Mouse (Mus musculus) lung, embryonic 16.5 days (tissue): ENCODE results near the gene Bahcc1. TPM values are rescaled to one million over a fixed set of nuclear protein-coding genes. Genes with fewer than 3 reads are reported as not detected.

Experiments used
- ATAC-seq: fragments of 200-750 bp; cut with Nextera tagmentation; 2 replicates; pipeline ENCODE4 v1.8.0; 2017; ENCODE audit warnings: low read depth, mild to moderate bottlenecking, moderate library complexity
- H3K27ac ChIP-seq: fragments of 300-500 bp; sonication (generic); 2 replicates; pipeline ENCODE4 v1.5.1; 2014; ENCODE audit warnings: mild to moderate bottlenecking, control low read depth, low read length
- H3K27me3 ChIP-seq: fragments of 300-500 bp; sonication (generic); 2 replicates; pipeline ENCODE4 v1.6.1; 2014; ENCODE audit warnings: low read depth, low read length, mixed read lengths; ENCODE audit not compliant: control insufficient read depth, insufficient read depth
- H3K36me3 ChIP-seq: fragments of 300-500 bp; sonication (generic); 2 replicates; pipeline ENCODE4 v1.6.1; 2014; ENCODE audit warnings: low read length; ENCODE audit not compliant: control insufficient read depth, insufficient read depth
- H3K4me1 ChIP-seq: fragments of 300-500 bp; sonication (generic); replicated peaks from 2 replicates; pipeline ENCODE4 v1.6.1; 2014; ENCODE audit warnings: low read length, mixed read lengths; ENCODE audit not compliant: control insufficient read depth, insufficient read depth
- H3K4me2 ChIP-seq: fragments of 300-500 bp; sonication (generic); 2 replicates; pipeline ENCODE4 v1.6.1; 2014; ENCODE audit warnings: low read depth, low read length, control low read depth
- H3K4me3 ChIP-seq: fragments of 300-500 bp; sonication (generic); 2 replicates; pipeline ENCODE4 v1.5.1; 2014; ENCODE audit warnings: mild to moderate bottlenecking, low read length, control low read depth
- H3K9ac ChIP-seq: fragments of 300-500 bp; sonication (generic); 2 replicates; pipeline ENCODE4 v1.6.1; 2014; ENCODE audit warnings: low read length, control low read depth
- H3K9me3 ChIP-seq: fragments of 300-500 bp; sonication (generic); 2 replicates; pipeline ENCODE4 v1.6.1; 2016; ENCODE audit warnings: low read length; ENCODE audit not compliant: control insufficient read depth
- WGBS: fragments of 180-500 bp; shearing (Covaris S2); extraction: QIAGEN DNeasy Blood & Tissue Kit; methylation state at CpG from one replicate; pipeline ENCODE4 v1.1.7; 2014; 5-methylcytosine and 5-hydroxymethylcytosine counted together
- polyA plus RNA-seq: library from polyadenylated mRNA; unstranded; fragments of >200 nt; fragmentation: Nextera tagmentation; extraction: Ambion mirVana; gene quantifications from 2 replicates; pipeline ENCODE4 v1.2.1, GENCODE M21; 2015

Bahcc1 gene
- polyA plus RNA-seq, 1 experiment from 2014 or later, result 7.5 TPM

GRCm38 (mm10) chr11:120234776-120235181, 2.0 kb downstream of the Bahcc1 start:
- Histone ChIP-seq H3K27me3 (no peaks in the 10 kb centered on the region), H3K4me1 (peaks cover 25% of the 10 kb centered on the region), H3K9me3 (no peaks in the 10 kb centered on the region), H3K9ac (peak overlapping the region; percentile 98), H3K4me2 (peak overlapping the region; percentile 97), H3K36me3 (no peaks in the 10 kb centered on the region), H3K27ac (peak overlapping the region; percentile 85), H3K4me3 (peak overlapping the region; percentile 69)
- ATAC-seq, result no peak
- WGBS, result under 1% methylated on average over 39 of the region's 39 CpGs

DNA sequence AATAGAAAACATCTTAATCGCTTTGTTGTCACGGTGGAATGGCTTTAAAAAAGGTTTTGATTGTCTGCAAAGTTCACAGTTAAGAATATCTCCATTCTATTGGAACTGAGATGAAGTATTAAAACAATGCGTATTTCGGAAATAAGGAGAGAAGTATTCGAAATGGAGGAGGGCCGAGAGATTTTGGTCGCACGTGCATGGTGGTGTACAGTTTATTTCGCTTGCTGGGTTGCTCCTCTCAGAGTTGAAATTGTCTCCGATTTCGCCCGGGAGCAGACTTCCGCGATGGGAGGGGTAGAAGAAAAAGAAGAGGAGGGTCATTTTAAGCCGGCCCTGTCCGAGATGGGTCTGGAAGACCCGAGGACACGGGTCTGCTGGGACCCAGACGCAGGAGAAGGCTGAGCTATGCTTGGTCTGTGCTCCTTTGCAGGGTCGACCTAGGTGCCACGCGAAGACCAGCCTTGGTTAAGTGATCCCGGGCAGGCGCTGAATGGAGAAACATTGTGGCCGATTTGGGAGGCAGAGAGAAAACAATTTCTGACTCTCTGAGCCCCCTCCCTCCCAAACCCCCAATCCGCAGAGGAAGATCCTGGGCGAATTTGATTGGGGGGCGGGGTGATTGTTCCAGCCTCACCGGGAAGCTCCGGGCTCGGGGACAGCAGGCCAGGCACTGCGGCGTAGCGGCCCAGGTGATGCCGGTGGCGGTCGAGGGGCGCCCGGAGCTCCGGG, 2.8 kb downstream of the Bahcc1 start:
- Histone ChIP-seq H3K36me3 (no peaks in the 10 kb centered on the region), H3K27me3 (no peaks in the 10 kb centered on the region), H3K4me1 (peaks cover 31% of the 10 kb centered on the region), H3K9me3 (no peaks in the 10 kb centered on the region), H3K9ac (peak overlapping the region; percentile 91), H3K4me3 (peak overlapping the region; percentile 75), H3K4me2 (peak overlapping the region; percentile 97), H3K27ac (peak overlapping the region; percentile 81)
- ATAC-seq, result no peak
- WGBS, result 1% methylated on average over 40 of the region's 40 CpGs

- WGBS, result 0% methylated on average over 13 of the region's 13 CpGs
- H3K27ac ChIP-seq, result peak overlapping the region; percentile 81
- H3K36me3 ChIP-seq, result no peaks in the 10 kb centered on the region
- H3K4me1 ChIP-seq, result peaks cover 36% of the 10 kb centered on the region
- H3K4me3 ChIP-seq, result peak overlapping the region; percentile 75
- no peaks in the 10 kb centered on the region for H3K27me3 ChIP-seq
- H3K9ac ChIP-seq, result peak overlapping the region; percentile 91
- no peak for ATAC-seq
- peak overlapping the region; percentile 97 for H3K4me2 ChIP-seq
- H3K9me3 ChIP-seq, result no peaks in the 10 kb centered on the region
Measured at GRCm38 (mm10) chr11:120236114-120236437, 3.3 kb downstream of the Bahcc1 start.

DNA sequence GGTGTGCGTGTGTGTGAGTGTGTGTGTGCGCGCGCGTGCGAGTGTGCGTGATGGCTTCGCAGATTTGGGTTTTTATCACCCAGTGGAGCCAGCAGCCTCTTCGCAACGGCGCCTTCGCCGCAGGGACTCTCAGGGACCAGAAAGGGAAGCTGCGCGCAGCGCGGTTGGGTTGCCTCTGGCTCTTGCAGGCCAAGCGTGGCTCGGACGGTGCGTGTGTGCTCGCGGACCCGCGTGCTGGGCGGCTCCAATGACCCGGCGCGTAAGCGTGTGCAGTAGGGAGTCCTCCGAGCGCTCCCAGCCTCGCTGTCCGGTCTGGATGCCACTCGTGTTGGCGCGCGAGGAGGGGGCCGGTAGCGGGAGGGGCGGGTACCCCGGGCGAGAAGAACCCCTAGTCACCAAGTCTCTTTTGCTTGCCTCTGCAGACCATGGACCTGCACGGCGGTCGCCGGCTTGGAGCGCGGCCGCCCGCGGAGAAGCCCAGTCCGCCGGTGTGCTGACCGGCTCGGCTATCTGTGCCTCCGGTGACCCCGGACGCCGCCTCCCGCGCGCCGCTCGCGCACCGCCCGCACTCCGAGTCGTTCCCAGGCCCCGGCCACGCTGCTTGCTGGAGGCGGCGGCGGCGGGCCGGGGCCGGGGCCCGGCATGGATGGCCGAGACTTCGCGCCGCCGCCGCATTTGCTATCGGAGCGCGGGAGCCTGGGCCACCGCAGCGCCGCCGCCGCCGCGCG, 3.9 kb downstream of the Bahcc1 start:
- Histone ChIP-seq H3K27me3 (no peaks in the 10 kb centered on the region), H3K27ac (peak overlapping the region; percentile 81), H3K9ac (peak overlapping the region; percentile 91), H3K4me1 (peaks cover 41% of the 10 kb centered on the region), H3K4me3 (peak overlapping the region; percentile 75), H3K36me3 (no peaks in the 10 kb centered on the region), H3K9me3 (no peaks in the 10 kb centered on the region), H3K4me2 (peak overlapping the region; percentile 97)
- ATAC-seq, result no peak
- under 1% methylated on average over 73 of the region's 96 CpGs for WGBS

DNA sequence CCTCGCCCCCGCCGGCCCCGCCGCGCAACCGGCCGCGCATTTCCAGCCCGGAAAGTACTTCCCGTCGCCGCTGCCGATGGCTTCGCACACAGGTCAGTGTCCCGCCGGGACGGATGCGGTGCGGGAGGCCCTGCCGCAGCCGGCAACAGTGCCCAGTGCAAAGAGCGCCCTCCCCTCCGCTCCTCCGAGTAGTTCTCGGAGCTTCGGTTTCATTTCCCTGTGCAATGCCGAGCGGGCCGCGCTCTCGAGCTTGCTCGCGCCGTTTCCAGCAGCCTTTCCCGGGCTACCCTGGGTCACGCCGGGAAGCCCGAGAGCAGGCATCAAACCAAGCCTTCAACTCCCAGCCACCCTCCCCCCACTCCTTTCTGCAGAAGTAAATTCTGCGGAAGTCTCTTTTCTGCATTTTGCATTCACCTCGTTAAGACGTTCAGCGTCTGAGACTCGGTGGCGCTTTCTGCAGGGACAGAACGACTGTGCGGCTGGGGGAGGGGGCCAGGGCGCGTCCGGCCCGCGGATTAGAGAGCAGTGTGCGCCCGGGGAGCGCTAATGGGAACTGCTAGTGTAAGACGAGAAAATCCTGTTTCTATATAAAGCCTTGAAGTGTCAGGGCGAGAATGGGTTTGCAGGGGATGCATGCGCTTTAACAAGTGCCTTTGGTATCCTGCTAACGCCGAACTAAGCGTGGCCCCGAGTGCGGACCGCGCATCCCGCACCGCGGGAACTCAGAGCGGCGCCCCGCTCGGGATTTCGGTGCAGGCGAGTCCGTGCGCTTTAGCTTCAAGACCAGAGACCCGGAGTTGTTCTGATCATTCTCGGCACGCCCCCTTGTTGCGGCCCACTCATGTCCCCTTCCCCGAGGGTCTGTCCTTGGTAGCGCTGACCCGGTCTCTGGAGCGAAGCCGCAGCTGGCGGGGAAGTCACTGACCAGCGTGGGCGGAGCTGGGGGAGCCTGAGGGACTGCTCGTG, 4.7 kb downstream of the Bahcc1 start:
- Histone ChIP-seq H3K9me3 (no peaks in the 10 kb centered on the region), H3K4me2 (peak overlapping the region; percentile 97), H3K27ac (peak overlapping the region; percentile 81), H3K9ac (peak overlapping the region; percentile 91), H3K4me3 (peak overlapping the region; percentile 75), H3K4me1 (peaks cover 41% of the 10 kb centered on the region), H3K36me3 (no peaks in the 10 kb centered on the region), H3K27me3 (no peaks in the 10 kb centered on the region)
- WGBS, result under 1% methylated on average over 89 of the region's 89 CpGs
- no peak for ATAC-seq

DNA sequence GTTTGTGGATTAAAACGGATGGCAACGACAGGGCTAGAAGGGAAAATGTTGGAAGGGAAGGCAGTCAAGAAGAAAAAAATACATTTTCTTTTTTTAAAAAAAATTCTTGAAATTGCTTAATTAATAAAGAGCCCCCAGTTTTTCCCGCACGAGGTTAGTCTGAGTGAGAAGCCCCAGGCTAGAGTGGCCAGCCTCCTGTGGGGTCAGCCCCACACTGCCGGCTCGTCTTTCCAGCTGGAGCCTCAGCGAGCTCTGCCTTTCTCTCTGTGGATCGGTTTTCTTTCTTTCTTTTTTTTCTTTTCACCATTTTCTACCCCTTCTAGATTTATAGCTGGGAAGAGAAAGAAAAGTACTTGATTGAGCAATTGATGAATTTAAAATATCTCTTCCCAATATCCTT, 5.6 kb downstream of the Bahcc1 start:
- Histone ChIP-seq H3K9me3 (no peaks in the 10 kb centered on the region), H3K27me3 (no peaks in the 10 kb centered on the region), H3K4me3 (peak overlapping the region; percentile 22; the same call in 1 of the 2 replicates), H3K4me2 (peak overlapping the region; percentile 97), H3K27ac (peak overlapping the region; percentile 94), H3K36me3 (no peaks in the 10 kb centered on the region), H3K9ac (peak overlapping the region; percentile 45), H3K4me1 (peaks cover 49% of the 10 kb centered on the region)
- no peak for ATAC-seq
- 14% methylated on average over 8 of the region's 8 CpGs for WGBS

DNA sequence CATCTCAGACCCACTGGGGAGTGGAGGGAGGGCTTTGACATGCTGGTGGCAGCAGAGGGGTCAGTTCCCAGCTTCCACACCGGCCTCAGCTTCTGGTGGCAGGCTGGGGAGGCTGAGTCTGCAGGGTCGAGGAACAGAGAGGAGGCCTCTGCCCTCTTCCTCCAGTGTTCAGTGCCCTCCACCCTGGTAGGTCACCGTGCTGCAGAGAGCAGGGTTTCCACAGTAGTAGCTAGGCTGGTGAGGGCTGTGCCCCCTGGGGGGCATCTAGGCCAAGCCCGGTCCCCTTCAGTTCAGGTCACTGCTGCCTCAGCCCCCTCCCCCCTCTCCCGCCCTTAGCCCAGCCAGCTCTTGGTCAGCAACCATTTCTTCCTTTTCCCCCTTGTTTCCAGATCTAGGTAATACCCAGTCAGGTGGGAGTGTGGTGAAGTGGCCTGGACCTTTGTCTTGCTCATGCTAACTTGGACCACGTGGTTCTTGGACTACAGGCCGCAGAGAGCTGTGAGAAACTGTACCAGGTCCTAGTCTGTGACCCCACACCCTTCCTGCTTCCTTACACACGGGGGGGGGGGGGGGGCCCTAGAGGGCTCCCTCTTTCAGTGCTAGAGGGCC, 6.1 kb downstream of the Bahcc1 start:
- 21% methylated on average over 7 of the region's 8 CpGs for WGBS
- peaks cover 54% of the 10 kb centered on the region for H3K4me1 ChIP-seq
- H3K36me3 ChIP-seq, result no peaks in the 10 kb centered on the region
- no peaks in the 10 kb centered on the region for H3K9me3 ChIP-seq
- 0 out of 2 replicates have a peak, but pooled peaks have one; percentile 10 for ATAC-seq
- peak overlapping the region; percentile 94 for H3K27ac ChIP-seq
- H3K4me3 ChIP-seq, result peak overlapping the region; percentile 11; the same call in 1 of the 2 replicates
- no peaks in the 10 kb centered on the region for H3K27me3 ChIP-seq
- H3K4me2 ChIP-seq, result peak overlapping the region; percentile 97
- peak overlapping the region; percentile 45 for H3K9ac ChIP-seq

GRCm38 (mm10) chr11:120239581-120239991, 6.8 kb downstream of the Bahcc1 start:
- H3K27me3 ChIP-seq, result no peaks in the 10 kb centered on the region
- no peaks in the 10 kb centered on the region for H3K9me3 ChIP-seq
- H3K4me3 ChIP-seq, result peak overlapping the region; percentile 28
- 18% methylated on average over 9 of the region's 11 CpGs for WGBS
- H3K4me1 ChIP-seq, result peaks cover 58% of the 10 kb centered on the region
- H3K27ac ChIP-seq, result peak overlapping the region; percentile 94
- no peaks in the 10 kb centered on the region for H3K36me3 ChIP-seq
- peak overlapping the region; percentile 45 for H3K9ac ChIP-seq
- H3K4me2 ChIP-seq, result peak overlapping the region; percentile 97
- no peak for ATAC-seq
